Comparison of ENCODE assay signal across 25 mouse cellular contexts in genomic region chr3:40405949-40406236, GRCm38 (mm10).
DNase-seq lines count a peak whose midpoint lies in the region; ATAC-seq lines count a peak whose summit lies in the region.
"Had no signal": no experiment of that assay in that cellular context is flagged by ENCODE, and none has a peak within 500 bp of the region (broad histone marks: within the 10 kb centered on the region; RNA-seq: fewer than 3 reads in every experiment).

No protein-coding gene starts in this region.

- DNase-seq in kidney, adult 8-10 months: no peak
- peak; percentile 53 for DNase-seq in midbrain, embryonic 11.5 days (ENCODE audit: low spot score, missing footprints)
- DNase-seq: adrenal gland, adult 8-10 months; adrenal gland, postnatal 14 days; adrenal gland, postnatal 36 days; B cell, adult 2 months; cerebellum, adult 11-12 months; cerebellum, adult 2 months; cerebellum, adult 9-10 months; cerebellum, postnatal 10 days; cerebellum, postnatal 25 days had no signal

- WGBS in kidney, embryonic 15.5 days: 44% methylated on average over 2 of the region's 2 CpGs
- 87% methylated on average over 2 of the region's 2 CpGs for WGBS in midbrain, embryonic 11.5 days
- WGBS in midbrain, embryonic 16.5 days: 90% methylated on average over 2 of the region's 2 CpGs

- no peak overlapping the region for H3K4me3 ChIP-seq in kidney, embryonic 15.5 days (replicated peaks)
- no peak overlapping the region for H3K4me3 ChIP-seq in midbrain, embryonic 11.5 days (ENCODE audit: low read depth, low read length)
- H3K4me3 ChIP-seq in midbrain, embryonic 16.5 days (ENCODE audit: low read depth, low read length): no peak overlapping the region
- H3K4me3 ChIP-seq: embryonic facial prominence, embryonic 10.5 days; embryonic facial prominence, embryonic 12.5 days; forebrain, embryonic 10.5 days; forebrain, embryonic 12.5 days had no signal

- H3K9ac ChIP-seq in kidney, embryonic 15.5 days: no peak overlapping the region
- no peak overlapping the region for H3K9ac ChIP-seq in midbrain, embryonic 11.5 days (ENCODE audit: low read length)
- no peak overlapping the region for H3K9ac ChIP-seq in midbrain, embryonic 16.5 days (ENCODE audit: low read depth, low read length)
- H3K9ac ChIP-seq: embryonic facial prominence, embryonic 12.5 days; forebrain, embryonic 12.5 days had no signal

- H3K36me3 ChIP-seq in kidney, embryonic 15.5 days: no peaks in the 10 kb centered on the region
- H3K36me3 ChIP-seq in midbrain, embryonic 11.5 days (ENCODE audit: control insufficient read depth, insufficient read depth, low read length): no peaks in the 10 kb centered on the region
- no peaks in the 10 kb centered on the region for H3K36me3 ChIP-seq in midbrain, embryonic 16.5 days (ENCODE audit: control insufficient read depth, insufficient read depth, low read length)
- H3K36me3 ChIP-seq: embryonic facial prominence, embryonic 10.5 days; embryonic facial prominence, embryonic 12.5 days; forebrain, embryonic 10.5 days; forebrain, embryonic 12.5 days; G1E had no signal

- H3K4me2 ChIP-seq in kidney, embryonic 15.5 days: no peak overlapping the region
- no peak overlapping the region for H3K4me2 ChIP-seq in midbrain, embryonic 11.5 days
- no peak overlapping the region for H3K4me2 ChIP-seq in midbrain, embryonic 16.5 days (ENCODE audit: low read length)
- H3K4me2 ChIP-seq: embryonic facial prominence, embryonic 12.5 days; forebrain, embryonic 12.5 days had no signal

- H3K27me3 ChIP-seq in kidney, embryonic 15.5 days: no peaks in the 10 kb centered on the region
- H3K27me3 ChIP-seq in midbrain, embryonic 11.5 days (ENCODE audit: control insufficient read depth, insufficient read depth, low read length): no peaks in the 10 kb centered on the region
- no peaks in the 10 kb centered on the region for H3K27me3 ChIP-seq in midbrain, embryonic 16.5 days (ENCODE audit: control insufficient read depth, insufficient read depth, low read depth, low read length)
- H3K27me3 ChIP-seq: CH12.LX; embryonic facial prominence, embryonic 12.5 days; forebrain, embryonic 12.5 days had no signal

- peak overlapping the region; percentile 48 for H3K27ac ChIP-seq in kidney, embryonic 15.5 days
- H3K27ac ChIP-seq in midbrain, embryonic 11.5 days (ENCODE audit: low read depth, low read length): no peak overlapping the region
- H3K27ac ChIP-seq in midbrain, embryonic 16.5 days (ENCODE audit: low read length): no peak overlapping the region
- H3K27ac ChIP-seq: embryonic facial prominence, embryonic 10.5 days; embryonic facial prominence, embryonic 12.5 days; forebrain, embryonic 10.5 days; forebrain, embryonic 12.5 days had no signal

- no peaks in the 10 kb centered on the region for H3K9me3 ChIP-seq in kidney, embryonic 15.5 days (replicated peaks)
- no peaks in the 10 kb centered on the region for H3K9me3 ChIP-seq in midbrain, embryonic 11.5 days (ENCODE audit: control insufficient read depth, low read length)
- no peaks in the 10 kb centered on the region for H3K9me3 ChIP-seq in midbrain, embryonic 16.5 days (replicated peaks; ENCODE audit: control insufficient read depth, low read length, poor library complexity, severe bottlenecking)
- H3K9me3 ChIP-seq: embryonic facial prominence, embryonic 10.5 days; embryonic facial prominence, embryonic 12.5 days; forebrain, embryonic 10.5 days; forebrain, embryonic 12.5 days; G1E had no signal

- peaks cover 19% of the 10 kb centered on the region for H3K4me1 ChIP-seq in kidney, embryonic 15.5 days
- no peaks in the 10 kb centered on the region for H3K4me1 ChIP-seq in midbrain, embryonic 11.5 days (ENCODE audit: control insufficient read depth, insufficient read depth, low read length)
- no peaks in the 10 kb centered on the region for H3K4me1 ChIP-seq in midbrain, embryonic 16.5 days (ENCODE audit: control insufficient read depth, insufficient read depth, low read length)

- no peak for ATAC-seq in kidney, embryonic 15.5 days (replicated peaks; ENCODE audit: low FRiP score)
- ATAC-seq in midbrain, embryonic 11.5 days (ENCODE audit: low FRiP score): no peak
- no peak for ATAC-seq in midbrain, embryonic 16.5 days
- ATAC-seq in erythroid progenitor cell, adult 5-6 weeks (replicated peaks; ENCODE audit: low FRiP score, poor library complexity, severe bottlenecking): no peak
- ATAC-seq: activated CD4-positive, CD25-positive, alpha-beta regulatory T cell, adult 4 months; CD4-positive, CD25-positive, alpha-beta regulatory T cell, adult 4 months; forebrain, embryonic 14.5 days; forebrain, embryonic 16.5 days; Patski had no signal
